In the genomic region with DNA sequence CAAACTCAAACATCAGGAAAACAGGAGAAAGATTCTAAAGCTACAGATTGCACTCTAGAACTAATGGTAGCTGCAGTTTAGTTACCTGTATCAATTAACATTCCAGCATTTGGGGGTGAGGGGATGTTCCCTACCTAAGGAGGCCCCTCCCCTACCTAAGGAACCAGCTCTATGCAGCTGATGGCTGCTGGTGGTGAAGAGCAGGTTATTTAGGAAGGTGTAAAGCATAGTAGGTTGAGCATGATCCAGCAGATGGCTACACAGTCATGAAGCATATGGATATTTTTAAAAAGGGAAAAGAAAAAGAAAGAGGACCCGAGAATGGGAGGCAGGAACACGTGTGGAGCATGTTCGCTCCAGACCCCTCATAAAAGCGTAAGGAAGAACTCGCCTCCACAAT, we compare ENCODE assay signal across 22 mouse cellular contexts. TPM values are rescaled to one million over a fixed set of nuclear protein-coding genes. Genes with fewer than 3 reads are reported as not detected.
A peak's percentile ranks its signal among the peaks of the same experiment; 100 is the strongest.
DNase-seq lines count a peak whose midpoint lies in the region; ATAC-seq and TF ChIP-seq lines count a peak whose summit lies in the region.
"Had no signal": no experiment of that assay in that cellular context is flagged by ENCODE, and none has a peak within 500 bp of the region (broad histone marks: within the 10 kb centered on the region; RNA-seq: fewer than 3 reads in every experiment).

No protein-coding gene starts in this region.

- H3K27me3 ChIP-seq in forebrain, embryonic 13.5 days, result no peaks in the 10 kb centered on the region
- no peaks in the 10 kb centered on the region for H3K27me3 ChIP-seq in forebrain, embryonic 12.5 days
- no peaks in the 10 kb centered on the region for H3K27me3 ChIP-seq in liver, embryonic 12.5 days (replicated peaks)
- H3K27me3 ChIP-seq in liver, embryonic 11.5 days (replicated peaks; ENCODE audit: control insufficient read depth, insufficient read depth, low read length), result no peaks in the 10 kb centered on the region
- H3K27me3 ChIP-seq in ES-Bruce4 (ENCODE audit: control insufficient read depth, insufficient read depth, low read length, poor library complexity, severe bottlenecking), result no peaks in the 10 kb centered on the region
- H3K27me3 ChIP-seq: CH12.LX; embryonic facial prominence, embryonic 12.5 days had no signal

- 91% methylated on average over 5 of the region's 5 CpGs for whole genome bisulfite sequencing in forebrain, embryonic 13.5 days
- WGBS in forebrain, embryonic 12.5 days, result 92% methylated on average over 5 of the region's 5 CpGs
- WGBS in liver, embryonic 12.5 days (ENCODE audit: insufficient replicate concordance), result 89% methylated on average over 5 of the region's 5 CpGs
- WGBS in liver, embryonic 11.5 days, result 96% methylated on average over 5 of the region's 5 CpGs

- H3K4me1 ChIP-seq in forebrain, embryonic 13.5 days, result no peaks in the 10 kb centered on the region
- no peaks in the 10 kb centered on the region for H3K4me1 ChIP-seq in forebrain, embryonic 12.5 days
- no peaks in the 10 kb centered on the region for H3K4me1 ChIP-seq in liver, embryonic 12.5 days
- no peaks in the 10 kb centered on the region for H3K4me1 ChIP-seq in liver, embryonic 11.5 days (replicated peaks; ENCODE audit: control insufficient read depth, insufficient read depth, low read length)
- no peaks in the 10 kb centered on the region for H3K4me1 ChIP-seq in ES-Bruce4 (ENCODE audit: control insufficient read depth, insufficient read depth, low read length)
- H3K4me1 ChIP-seq: embryonic facial prominence, embryonic 10.5 days; embryonic facial prominence, embryonic 12.5 days had no signal

- H3K4me2 ChIP-seq in forebrain, embryonic 13.5 days, result no peak overlapping the region
- H3K4me2 ChIP-seq in forebrain, embryonic 12.5 days, result no peak overlapping the region
- H3K4me2 ChIP-seq in liver, embryonic 12.5 days, result no peak overlapping the region
- no peak overlapping the region for H3K4me2 ChIP-seq in liver, embryonic 11.5 days
- H3K4me2 ChIP-seq: embryonic facial prominence, embryonic 12.5 days had no signal

- TF ChIP-seq POLR2A in ES-Bruce4 (IDR thresholded peaks at IDR 0.05; ENCODE audit: insufficient read depth, low read length), result no peak

- no peaks in the 10 kb centered on the region for H3K9me3 ChIP-seq in forebrain, embryonic 13.5 days (replicated peaks)
- H3K9me3 ChIP-seq in forebrain, embryonic 12.5 days, result no peaks in the 10 kb centered on the region
- no peaks in the 10 kb centered on the region for H3K9me3 ChIP-seq in liver, embryonic 12.5 days (replicated peaks)
- no peaks in the 10 kb centered on the region for H3K9me3 ChIP-seq in liver, embryonic 11.5 days (ENCODE audit: control insufficient read depth, low read length)
- no peaks in the 10 kb centered on the region for H3K9me3 ChIP-seq in ES-Bruce4 (replicated peaks; ENCODE audit: control insufficient read depth, insufficient read depth, low read length, poor library complexity, severe bottlenecking)
- H3K9me3 ChIP-seq: embryonic facial prominence, embryonic 10.5 days; embryonic facial prominence, embryonic 12.5 days had no signal

- peaks cover 68% of the 10 kb centered on the region for H3K36me3 ChIP-seq in forebrain, embryonic 13.5 days (ENCODE audit: poor library complexity, severe bottlenecking)
- peaks cover 53% of the 10 kb centered on the region for H3K36me3 ChIP-seq in forebrain, embryonic 12.5 days (replicated peaks)
- H3K36me3 ChIP-seq in liver, embryonic 12.5 days, result peaks cover 88% of the 10 kb centered on the region
- H3K36me3 ChIP-seq in liver, embryonic 11.5 days (ENCODE audit: control insufficient read depth, insufficient read depth, low read length), result peaks cover 37% of the 10 kb centered on the region
- peaks cover 76% of the 10 kb centered on the region for H3K36me3 ChIP-seq in ES-Bruce4 (ENCODE audit: control insufficient read depth, insufficient read depth, low read length, poor library complexity, severe bottlenecking)

- ATAC-seq in forebrain, embryonic 13.5 days, result peak; percentile 65; the same call in 1 of the 2 replicates
- no peak for ATAC-seq in forebrain, embryonic 12.5 days (ENCODE audit: low FRiP score)
- ATAC-seq in liver, embryonic 12.5 days, result 0 out of 2 replicates have a peak, but pooled peaks have one; percentile 46
- ATAC-seq in liver, embryonic 11.5 days (replicated peaks; ENCODE audit: low FRiP score), result no peak; the same call in 1 of the 2 replicates
- ATAC-seq: CD4-positive, CD25-positive, alpha-beta regulatory T cell, adult 4 months; forebrain, postnatal 0 days had no signal

- no peak overlapping the region for H3K27ac ChIP-seq in forebrain, embryonic 13.5 days
- no peak overlapping the region for H3K27ac ChIP-seq in forebrain, embryonic 12.5 days
- no peak overlapping the region for H3K27ac ChIP-seq in liver, embryonic 12.5 days
- no peak overlapping the region for H3K27ac ChIP-seq in liver, embryonic 11.5 days (ENCODE audit: low read depth, low read length)
- H3K27ac ChIP-seq in ES-Bruce4 (ENCODE audit: insufficient read depth, low read length), result peak overlapping the region; percentile 59
- H3K27ac ChIP-seq: embryonic facial prominence, embryonic 10.5 days; embryonic facial prominence, embryonic 12.5 days had no signal

- no peak for TF ChIP-seq CTCF in ES-Bruce4 (IDR thresholded peaks at IDR 0.05; ENCODE audit: low read depth, low read length)

- no peak overlapping the region for H3K4me3 ChIP-seq in forebrain, embryonic 13.5 days
- no peak overlapping the region for H3K4me3 ChIP-seq in forebrain, embryonic 12.5 days (replicated peaks)
- H3K4me3 ChIP-seq in liver, embryonic 12.5 days, result no peak overlapping the region
- no peak overlapping the region for H3K4me3 ChIP-seq in liver, embryonic 11.5 days (ENCODE audit: low read depth, low read length)
- H3K4me3 ChIP-seq in ES-Bruce4 (ENCODE audit: low read depth, low read length), result no peak overlapping the region
- H3K4me3 ChIP-seq: embryonic facial prominence, embryonic 10.5 days; embryonic facial prominence, embryonic 12.5 days had no signal

- TF ChIP-seq EP300 in ES-Bruce4 (IDR thresholded peaks at IDR 0.05; ENCODE audit: insufficient read depth, low read depth, low read length), result no peak

- DNase-seq in liver, embryonic 11.5 days (ENCODE audit: low spot score), result no peak
- peak; percentile 21 for DNase-seq in naive thymus-derived CD4-positive, alpha-beta T cell, adult 2 months (ENCODE audit: low read depth)
- DNase-seq in embryo, embryonic 10.5 days (ENCODE audit: low spot score), result no peak
- DNase-seq: adrenal gland, adult 2 months; adrenal gland, postnatal 10 days; adrenal gland, postnatal 25 days; B cell, adult 2 months; cerebellum, adult 11 months; cerebellum, adult 18-20 months; cerebellum, adult 8-10 months; cerebellum, adult 9-11 months; cerebellum, postnatal 14 days; cerebellum, postnatal 36 days; forebrain, postnatal 0 days had no signal

- H3K9ac ChIP-seq in forebrain, embryonic 13.5 days, result no peak overlapping the region
- H3K9ac ChIP-seq in forebrain, embryonic 12.5 days, result no peak overlapping the region
- no peak overlapping the region for H3K9ac ChIP-seq in liver, embryonic 12.5 days
- H3K9ac ChIP-seq in liver, embryonic 11.5 days (ENCODE audit: low read depth, low read length), result no peak overlapping the region
- no peak overlapping the region; the same call in 1 of the 2 replicates for H3K9ac ChIP-seq in ES-Bruce4 (ENCODE audit: low read depth, poor library complexity, severe bottlenecking)
- H3K9ac ChIP-seq: embryonic facial prominence, embryonic 12.5 days; forebrain, postnatal 0 days had no signal

RNA-seq across cellular contexts. Expression of a gene that starts 15.5 kb away (rescaled TPM):
- polyA plus RNA-seq in forebrain, embryonic 13.5 days (2015; fragmentation: Nextera tagmentation; extraction: Ambion mirVana), result 436 and 453 TPM in 2 replicates
- polyA plus RNA-seq in forebrain, embryonic 12.5 days (2016; fragmentation: Nextera tagmentation; extraction: Ambion mirVana), result 465 and 492 TPM in 2 replicates
- 239 and 249 TPM in 2 replicates for polyA plus RNA-seq in liver, embryonic 12.5 days (2016; fragmentation: Nextera tagmentation; extraction: Ambion mirVana)
- 331 and 367 TPM in 2 replicates for polyA plus RNA-seq in liver, embryonic 11.5 days (2014; fragmentation: Nextera tagmentation; extraction: Ambion mirVana)
- 380 and 381 TPM in 2 replicates for polyA plus RNA-seq in ES-Bruce4 (2011; ENCODE audit: insufficient read depth, insufficient read length, low read depth, missing spikeins)

Comparison
In these comparisons a context has a peak if more than half of its experiments do, and no peak if none do; other contexts are left out.
1. ATAC-seq: peak in forebrain, embryonic 13.5 days (single experiment) and liver, embryonic 12.5 days (single experiment); none in forebrain, embryonic 12.5 days (single experiment) and liver, embryonic 11.5 days (single experiment).